Mouse (Mus musculus): ENCODE measurements at regions not wholly inside any gene's neighbourhood (a gene's known extent, or its start where the extent isn't known, plus 50 kb on each side); places are given as distances from the start of the nearest gene placed in this dataset.

GRCm38 (mm10) chr16:84100444-84100843, 414.5 kb upstream of the A730009L09Rik start:
- no peaks in the 10 kb centered on the region for H3K36me3 ChIP-seq (replicated peaks; ENCODE audit: control insufficient read depth, insufficient read depth, low read depth, low read length)
- H3K4me2 ChIP-seq (ENCODE audit: low read depth, low read length), result no peak overlapping the region
- ATAC-seq (replicated peaks; ENCODE audit: insufficient number of reproducible peaks, low FRiP score, low TSS enrichment, low read depth) (no peak), DNase-seq (ENCODE audit: low spot score) (no peak)
- 77% methylated on average over 1 of the region's 1 CpGs for WGBS
- H3K9me3 ChIP-seq (replicated peaks; ENCODE audit: control insufficient read depth, low read length), result no peaks in the 10 kb centered on the region
- H3K27me3 ChIP-seq (ENCODE audit: control insufficient read depth, insufficient read depth, low read length), result no peaks in the 10 kb centered on the region
- no peaks in the 10 kb centered on the region for H3K4me1 ChIP-seq (ENCODE audit: control insufficient read depth, insufficient read depth, low read length)
- no peak overlapping the region for H3K4me3 ChIP-seq (ENCODE audit: low read depth, low read length)
- H3K27ac ChIP-seq (replicated peaks; ENCODE audit: low read depth, low read length), result no peak overlapping the region
- no peak overlapping the region for H3K9ac ChIP-seq (replicated peaks; ENCODE audit: low read length)

GRCm38 (mm10) chr16:84111610-84112009, 403.3 kb upstream of the A730009L09Rik start:
- Histone ChIP-seq H3K4me2 (ENCODE audit: low read depth, low read length) (no peak overlapping the region), H3K27me3 (ENCODE audit: control insufficient read depth, insufficient read depth, low read length) (no peaks in the 10 kb centered on the region), H3K9me3 (replicated peaks; ENCODE audit: control insufficient read depth, low read length) (no peaks in the 10 kb centered on the region), H3K27ac (replicated peaks; ENCODE audit: low read depth, low read length) (no peak overlapping the region), H3K36me3 (replicated peaks; ENCODE audit: control insufficient read depth, insufficient read depth, low read depth, low read length) (no peaks in the 10 kb centered on the region), H3K9ac (replicated peaks; ENCODE audit: low read length) (no peak overlapping the region), H3K4me1 (ENCODE audit: control insufficient read depth, insufficient read depth, low read length) (no peaks in the 10 kb centered on the region), H3K4me3 (ENCODE audit: low read depth, low read length) (no peak overlapping the region)
- 78% methylated on average over 5 of the region's 5 CpGs for WGBS
- ATAC-seq (replicated peaks; ENCODE audit: insufficient number of reproducible peaks, low FRiP score, low TSS enrichment, low read depth), result no peak
- no peak for DNase-seq (ENCODE audit: low spot score)

GRCm38 (mm10) chr16:84117556-84117955, 397.4 kb upstream of the A730009L09Rik start:
- DNase-seq (ENCODE audit: low spot score), result no peak

GRCm38 (mm10) chr16:84135651-84136200, 379.2 kb upstream of the A730009L09Rik start:
- peak; percentile 4 for DNase-seq (ENCODE audit: low spot score)
- Histone ChIP-seq H3K4me1 (ENCODE audit: control insufficient read depth, insufficient read depth, low read length) (no peaks in the 10 kb centered on the region), H3K9ac (replicated peaks; ENCODE audit: low read length) (no peak overlapping the region), H3K27me3 (ENCODE audit: control insufficient read depth, insufficient read depth, low read length) (no peaks in the 10 kb centered on the region), H3K4me2 (ENCODE audit: low read depth, low read length) (no peak overlapping the region), H3K27ac (replicated peaks; ENCODE audit: low read depth, low read length) (no peak overlapping the region), H3K36me3 (replicated peaks; ENCODE audit: control insufficient read depth, insufficient read depth, low read depth, low read length) (no peaks in the 10 kb centered on the region), H3K9me3 (replicated peaks; ENCODE audit: control insufficient read depth, low read length) (no peaks in the 10 kb centered on the region), H3K4me3 (ENCODE audit: low read depth, low read length) (no peak overlapping the region)
- WGBS, result 73% methylated on average over 4 of the region's 4 CpGs
- ATAC-seq (replicated peaks; ENCODE audit: insufficient number of reproducible peaks, low FRiP score, low TSS enrichment, low read depth), result no peak

More at GRCm38 (mm10) chr16:84117556-84117955, 397.4 kb upstream of the A730009L09Rik start:
- Histone ChIP-seq H3K9me3 (replicated peaks; ENCODE audit: control insufficient read depth, low read length) (no peaks in the 10 kb centered on the region), H3K9ac (replicated peaks; ENCODE audit: low read length) (no peak overlapping the region), H3K36me3 (replicated peaks; ENCODE audit: control insufficient read depth, insufficient read depth, low read depth, low read length) (no peaks in the 10 kb centered on the region), H3K27me3 (ENCODE audit: control insufficient read depth, insufficient read depth, low read length) (no peaks in the 10 kb centered on the region), H3K4me1 (ENCODE audit: control insufficient read depth, insufficient read depth, low read length) (no peaks in the 10 kb centered on the region), H3K27ac (replicated peaks; ENCODE audit: low read depth, low read length) (no peak overlapping the region), H3K4me2 (ENCODE audit: low read depth, low read length) (no peak overlapping the region), H3K4me3 (ENCODE audit: low read depth, low read length) (no peak overlapping the region)
- ATAC-seq (replicated peaks; ENCODE audit: insufficient number of reproducible peaks, low FRiP score, low TSS enrichment, low read depth), result no peak
- WGBS, result 89% methylated on average over 3 of the region's 3 CpGs

- no peaks in the 10 kb centered on the region for H3K36me3 ChIP-seq (replicated peaks; ENCODE audit: control insufficient read depth, insufficient read depth, low read depth, low read length)
- ATAC-seq (replicated peaks; ENCODE audit: insufficient number of reproducible peaks, low FRiP score, low TSS enrichment, low read depth) (no peak), DNase-seq (ENCODE audit: low spot score) (no peak)
- H3K4me2 ChIP-seq (ENCODE audit: low read depth, low read length), result no peak overlapping the region
- no peak overlapping the region for H3K27ac ChIP-seq (replicated peaks; ENCODE audit: low read depth, low read length)
- 84% methylated on average over 3 of the region's 3 CpGs for WGBS
- H3K9me3 ChIP-seq (replicated peaks; ENCODE audit: control insufficient read depth, low read length), result no peaks in the 10 kb centered on the region
- H3K4me3 ChIP-seq (ENCODE audit: low read depth, low read length), result no peak overlapping the region
- no peaks in the 10 kb centered on the region for H3K27me3 ChIP-seq (ENCODE audit: control insufficient read depth, insufficient read depth, low read length)
- H3K9ac ChIP-seq (replicated peaks; ENCODE audit: low read length), result no peak overlapping the region
- no peaks in the 10 kb centered on the region for H3K4me1 ChIP-seq (ENCODE audit: control insufficient read depth, insufficient read depth, low read length)
Observed at GRCm38 (mm10) chr16:84151872-84152271, 363.0 kb upstream of the A730009L09Rik start.

- no peaks in the 10 kb centered on the region for H3K36me3 ChIP-seq (replicated peaks; ENCODE audit: control insufficient read depth, insufficient read depth, low read depth, low read length)
- H3K4me3 ChIP-seq (ENCODE audit: low read depth, low read length), result no peak overlapping the region
- no peak for ATAC-seq (replicated peaks; ENCODE audit: insufficient number of reproducible peaks, low FRiP score, low TSS enrichment, low read depth)
- no peak overlapping the region for H3K4me2 ChIP-seq (ENCODE audit: low read depth, low read length)
- no peak overlapping the region for H3K27ac ChIP-seq (replicated peaks; ENCODE audit: low read depth, low read length)
- no peak for DNase-seq (ENCODE audit: low spot score)
- WGBS, result 71% methylated on average over 1 of the region's 1 CpGs
- H3K4me1 ChIP-seq (ENCODE audit: control insufficient read depth, insufficient read depth, low read length), result no peaks in the 10 kb centered on the region
- no peak overlapping the region for H3K9ac ChIP-seq (replicated peaks; ENCODE audit: low read length)
- H3K27me3 ChIP-seq (ENCODE audit: control insufficient read depth, insufficient read depth, low read length), result no peaks in the 10 kb centered on the region
- no peaks in the 10 kb centered on the region for H3K9me3 ChIP-seq (replicated peaks; ENCODE audit: control insufficient read depth, low read length)
Observed at GRCm38 (mm10) chr16:84172080-84172479, 342.8 kb upstream of the A730009L09Rik start.
